Mouse (Mus musculus): Measurements from ENCODE around the gene Aurkaip1. TPM values are rescaled to one million over a fixed set of nuclear protein-coding genes. Genes with fewer than 3 reads are reported as not detected.

The Aurkaip1 gene
- total and polyA plus RNA-seq, 3 experiments = 155 to 276 (median 164) TPM

DNA sequence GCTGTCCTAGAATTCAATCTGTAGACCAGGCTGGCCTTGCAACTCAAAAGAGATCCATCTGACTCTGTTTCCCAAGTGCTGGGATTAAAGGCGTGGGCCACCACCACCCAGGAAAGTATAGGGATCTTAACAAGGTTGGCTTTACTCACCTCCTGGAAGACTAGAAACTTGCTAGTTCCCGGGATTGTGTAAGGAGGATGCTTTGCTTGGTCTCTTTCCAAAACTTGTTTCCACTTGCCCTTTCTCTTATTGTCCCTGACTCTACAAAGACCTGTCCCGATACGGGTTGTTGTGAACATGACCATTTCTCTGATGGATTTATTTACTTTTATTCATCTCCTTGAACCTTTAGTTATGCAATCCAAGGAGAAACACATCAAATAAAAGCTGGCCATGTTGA is 1.2 kb upstream of the Aurkaip1 start:
- no peak for DNase-seq

DNA sequence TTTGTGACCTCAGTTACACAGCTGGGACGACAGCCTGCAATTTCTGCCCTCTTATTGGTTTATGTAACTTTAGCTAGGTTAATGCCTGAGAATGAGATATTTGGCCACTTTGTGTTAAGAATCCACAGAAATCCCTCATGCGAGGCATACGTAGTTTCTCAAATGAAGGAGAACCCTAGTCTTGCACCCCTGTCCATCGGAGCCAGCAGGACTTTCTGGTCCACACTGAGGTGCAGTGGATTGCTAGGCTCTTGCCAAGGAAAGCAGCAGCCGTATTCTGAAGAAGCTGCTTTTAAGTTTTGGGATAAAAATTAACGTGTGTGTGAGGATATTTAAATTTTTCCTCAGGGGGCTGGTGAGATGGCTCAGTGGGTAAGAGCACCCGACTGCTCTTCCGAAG is 476 bp upstream of the Aurkaip1 start:
- no peak for DNase-seq

DNA sequence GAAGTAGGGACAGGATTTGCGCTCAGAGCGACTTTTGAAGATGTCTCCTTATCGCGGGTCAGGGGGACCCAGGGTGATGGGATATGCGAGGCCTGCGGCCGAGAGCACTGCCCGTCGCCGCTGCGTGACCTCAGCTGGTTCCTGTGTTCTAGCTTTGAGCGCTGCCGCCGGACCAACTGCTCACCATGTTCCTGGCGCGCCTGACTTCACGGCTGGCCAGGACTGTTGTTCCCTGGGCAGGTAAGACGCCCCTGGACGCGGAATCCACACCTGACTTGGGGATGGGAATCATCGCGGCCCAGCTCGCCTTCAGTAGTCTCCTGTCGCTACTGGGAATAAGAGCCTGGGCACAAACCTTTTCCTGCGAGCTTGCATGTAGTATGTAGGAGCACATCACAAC is 759 bp downstream of the Aurkaip1 start:
- DNase-seq = no peak

DNA sequence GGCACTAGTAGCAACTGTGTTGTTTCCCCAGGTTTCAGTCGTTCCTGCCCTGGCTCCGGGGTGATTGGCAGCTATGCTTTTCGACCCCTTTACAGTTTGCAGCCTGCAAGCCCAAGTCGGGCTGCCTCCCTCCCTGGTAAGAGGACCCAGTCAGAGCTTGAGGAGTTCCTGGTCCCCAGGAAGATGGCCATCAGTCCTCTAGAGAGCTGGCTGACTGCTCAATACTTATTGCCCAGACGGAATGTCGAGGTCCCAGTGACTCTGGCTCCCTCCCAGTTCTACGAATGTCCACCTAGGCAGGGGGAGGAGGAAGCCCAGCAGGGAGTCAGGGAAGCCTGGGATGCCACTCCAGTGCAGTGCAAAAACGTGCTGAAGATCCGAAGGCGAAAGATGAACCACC is 1.2 kb downstream of the Aurkaip1 start:
- no peak for DNase-seq

DNA sequence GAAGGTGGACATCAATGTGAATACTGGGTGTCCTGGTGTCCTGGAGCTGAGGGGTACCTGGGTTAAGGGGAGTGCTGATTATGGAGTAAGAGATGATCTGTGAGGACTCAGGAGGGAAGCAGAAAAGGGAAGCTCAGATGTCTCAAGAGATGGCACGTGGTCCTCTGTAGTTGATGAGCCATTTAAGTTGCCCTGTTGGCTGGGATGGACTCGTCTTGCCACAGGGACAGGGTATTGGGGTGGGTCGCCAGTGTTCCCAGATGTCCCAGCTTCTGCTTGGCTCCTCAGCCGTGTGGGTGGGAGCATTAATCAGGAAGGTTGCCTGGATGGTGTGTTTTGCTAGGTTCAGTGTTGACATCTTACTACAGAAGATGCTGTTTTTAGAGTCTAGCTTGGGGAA is 2.2 kb downstream of the Aurkaip1 start:
- no peak for DNase-seq

DNA sequence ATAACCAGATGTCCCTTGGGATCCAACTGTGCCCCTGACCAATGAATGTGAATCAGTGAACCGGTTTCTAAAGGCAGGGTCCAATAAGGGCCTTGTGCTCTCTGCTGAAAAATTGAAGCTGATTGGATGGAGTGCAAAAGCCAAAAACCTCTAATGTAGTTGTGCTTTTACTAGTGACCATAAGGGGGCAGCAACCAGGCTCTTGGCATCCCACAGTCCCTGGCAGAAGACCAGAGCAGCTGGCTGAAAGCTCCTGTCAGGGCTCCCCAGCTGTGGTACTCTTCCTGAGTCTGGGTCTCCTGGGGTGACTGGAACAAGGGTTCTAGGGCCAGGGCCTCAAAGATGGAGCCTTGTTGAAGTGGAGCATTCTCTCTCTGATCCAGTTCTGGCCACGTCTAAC is 2.8 kb downstream of the Aurkaip1 start:
- DNase-seq = peak; percentile 87

DNA sequence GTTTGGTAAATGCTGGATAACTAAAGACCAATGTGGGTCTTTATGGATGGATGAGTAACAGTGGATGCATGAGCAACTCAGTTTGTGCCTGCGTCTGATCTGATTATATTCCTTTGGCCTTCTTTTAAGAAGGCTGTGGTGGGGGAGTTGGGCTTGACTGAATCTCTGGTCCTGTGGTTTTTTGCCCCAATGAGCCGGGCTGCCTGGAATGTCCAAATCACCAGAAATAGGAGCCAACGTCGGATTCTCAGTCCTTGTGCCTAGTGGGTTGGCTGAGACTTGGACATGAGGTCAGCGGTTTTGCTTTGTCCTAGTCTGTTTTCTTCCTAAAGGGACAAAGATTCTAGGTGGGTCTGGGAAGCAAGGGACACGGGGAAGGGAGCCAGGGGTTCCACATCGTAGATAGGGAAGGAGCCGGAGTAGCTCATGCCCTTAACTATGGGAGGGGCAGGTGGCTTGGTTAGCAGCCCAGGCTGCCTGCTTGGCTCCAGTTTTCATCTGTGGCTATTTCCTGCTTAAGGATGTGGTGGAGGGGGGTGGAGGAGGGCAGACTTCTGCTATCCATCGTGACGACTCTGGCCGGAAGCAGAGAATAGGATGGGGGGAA is 6.4 kb downstream of the Aurkaip1 start:
- no peak for DNase-seq

DNA sequence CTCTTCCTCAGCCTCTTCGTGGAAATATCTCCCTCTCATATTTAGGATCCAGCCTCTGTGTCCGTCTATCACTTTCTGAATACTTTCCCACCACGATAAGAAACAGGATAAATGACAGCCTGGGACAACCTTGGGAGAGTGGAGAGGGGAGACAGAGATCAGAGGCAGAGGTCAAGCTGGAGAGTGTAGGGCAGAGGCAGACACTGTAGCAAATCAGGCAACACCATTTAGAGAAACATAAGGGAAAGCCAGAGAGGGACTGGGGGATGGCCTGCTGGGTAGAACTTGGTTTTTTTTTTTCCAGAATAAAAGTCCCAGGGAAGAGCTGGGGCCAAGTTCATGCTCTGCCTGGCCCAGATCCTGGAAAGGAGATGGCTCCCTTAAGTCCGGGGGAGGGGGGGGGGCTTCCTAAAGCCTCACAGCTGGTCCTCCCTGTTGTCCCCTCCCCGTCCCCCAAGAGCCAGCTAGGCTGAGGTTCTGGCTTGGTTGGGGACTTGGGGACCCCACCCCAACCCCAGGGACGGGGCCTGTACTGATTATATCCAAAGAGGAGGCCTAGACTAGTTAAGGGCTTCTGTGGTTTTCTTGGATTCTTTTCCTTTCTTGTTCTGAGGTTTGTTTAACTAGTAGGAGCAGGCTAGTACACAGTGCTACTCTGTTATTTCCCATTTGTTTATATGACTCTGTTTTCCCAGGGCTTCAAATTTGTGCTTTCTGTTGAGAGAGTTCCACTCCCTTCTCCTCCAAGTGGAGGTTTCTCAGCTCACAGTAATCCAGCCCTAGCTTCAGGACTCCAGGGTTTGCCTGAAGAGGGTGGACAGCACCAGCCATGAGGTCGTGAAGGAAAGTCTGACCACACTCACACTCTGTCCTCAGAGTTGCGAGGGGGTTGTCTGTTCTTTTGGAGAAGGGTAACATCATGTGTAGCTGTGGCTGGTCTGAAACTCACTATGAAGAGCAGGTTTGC is 7.4 kb downstream of the Aurkaip1 start:
- DNase-seq = no peak

DNA sequence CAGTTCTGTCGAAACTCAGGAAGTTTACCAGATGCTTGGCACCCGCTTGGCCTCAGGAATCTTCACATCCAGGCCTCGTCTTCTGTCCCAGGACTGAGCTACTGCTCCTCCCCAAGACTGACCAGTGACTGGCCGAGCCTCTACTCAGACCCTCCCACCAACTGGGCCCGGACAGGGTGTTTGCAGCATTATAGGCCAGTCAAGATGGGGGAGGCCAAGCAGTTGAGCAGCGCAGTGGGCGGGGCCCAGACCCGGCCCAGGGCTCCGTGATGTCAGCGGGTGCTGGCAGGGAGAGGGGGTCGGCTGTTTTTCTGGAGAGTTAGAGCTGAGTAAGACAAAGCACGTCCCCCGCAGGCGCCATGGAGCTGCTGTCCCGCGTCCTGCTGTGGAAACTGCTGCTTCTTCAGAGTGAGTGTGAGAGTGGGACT is 8.4 kb downstream of the Aurkaip1 start, which contains the start of gene Mxra8:
Mxra8 (plus strand) TSS at position 198 of the 428 bp plus-strand sequence.
- DNase-seq = peak; percentile 88

DNA sequence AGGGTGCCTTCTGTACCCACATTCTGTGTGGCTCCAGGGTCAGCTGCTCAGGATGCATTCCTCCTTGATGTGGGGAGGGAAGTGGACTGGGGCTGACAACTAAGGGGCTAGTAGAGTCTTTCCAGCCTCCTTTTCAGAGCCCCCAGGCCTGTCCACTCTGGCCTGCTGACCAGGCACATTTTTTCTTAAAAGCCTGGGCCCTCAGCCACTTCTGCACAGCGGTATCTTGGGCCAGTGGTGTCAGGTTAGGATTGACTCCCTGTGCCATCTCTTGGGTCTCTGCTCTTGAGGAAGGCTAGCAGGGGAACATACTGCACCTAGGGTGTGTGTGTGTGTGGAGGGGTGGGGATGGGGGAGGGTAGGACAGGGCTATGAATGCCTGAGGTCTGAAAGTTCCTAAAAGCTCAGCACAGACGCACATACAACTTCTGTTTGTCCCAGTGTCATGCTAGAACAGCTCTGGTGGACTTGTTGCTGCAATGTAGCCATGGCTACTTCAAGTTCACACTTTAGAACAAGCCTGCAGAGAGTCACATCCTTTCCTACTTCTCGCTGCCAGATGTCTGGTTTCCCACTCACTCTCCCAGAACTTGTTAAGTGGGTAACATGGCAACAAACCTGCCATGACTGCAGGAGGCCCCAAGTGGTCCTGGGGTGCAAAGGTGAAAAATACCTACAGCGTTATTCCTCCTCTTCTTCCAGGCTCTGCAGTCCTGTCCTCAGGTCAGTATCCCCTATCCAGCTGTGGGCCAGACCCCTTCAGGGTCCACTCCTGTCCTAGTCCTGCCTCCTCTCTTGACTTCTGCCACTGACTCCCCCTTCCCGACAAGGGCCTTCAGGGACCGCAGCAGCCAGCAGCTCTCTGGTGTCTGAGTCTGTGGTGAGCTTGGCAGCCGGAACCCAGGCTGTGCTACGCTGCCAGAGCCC is 9.3 kb downstream of the Aurkaip1 start:
- no peak for DNase-seq

DNA sequence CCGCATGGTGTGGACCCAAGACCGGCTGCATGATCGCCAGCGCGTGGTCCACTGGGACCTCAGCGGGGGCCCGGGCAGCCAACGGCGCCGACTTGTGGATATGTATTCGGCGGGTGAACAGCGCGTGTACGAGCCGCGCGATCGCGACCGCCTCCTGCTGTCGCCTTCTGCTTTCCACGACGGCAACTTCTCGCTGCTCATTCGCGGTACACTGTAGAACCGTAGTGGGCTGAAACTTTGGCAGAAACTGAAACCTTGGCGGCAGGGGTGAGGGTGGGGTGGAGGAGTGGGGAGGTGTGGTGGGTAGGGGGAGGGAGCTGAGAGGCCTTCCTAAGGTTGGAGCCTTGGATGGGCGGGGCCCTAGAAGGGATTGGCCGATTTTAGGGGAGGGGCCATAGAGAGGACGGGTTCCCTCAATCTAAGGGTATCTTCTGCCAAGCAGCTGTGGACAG is 10.0 kb downstream of the Aurkaip1 start:
- DNase-seq = peak; percentile 86

DNA sequence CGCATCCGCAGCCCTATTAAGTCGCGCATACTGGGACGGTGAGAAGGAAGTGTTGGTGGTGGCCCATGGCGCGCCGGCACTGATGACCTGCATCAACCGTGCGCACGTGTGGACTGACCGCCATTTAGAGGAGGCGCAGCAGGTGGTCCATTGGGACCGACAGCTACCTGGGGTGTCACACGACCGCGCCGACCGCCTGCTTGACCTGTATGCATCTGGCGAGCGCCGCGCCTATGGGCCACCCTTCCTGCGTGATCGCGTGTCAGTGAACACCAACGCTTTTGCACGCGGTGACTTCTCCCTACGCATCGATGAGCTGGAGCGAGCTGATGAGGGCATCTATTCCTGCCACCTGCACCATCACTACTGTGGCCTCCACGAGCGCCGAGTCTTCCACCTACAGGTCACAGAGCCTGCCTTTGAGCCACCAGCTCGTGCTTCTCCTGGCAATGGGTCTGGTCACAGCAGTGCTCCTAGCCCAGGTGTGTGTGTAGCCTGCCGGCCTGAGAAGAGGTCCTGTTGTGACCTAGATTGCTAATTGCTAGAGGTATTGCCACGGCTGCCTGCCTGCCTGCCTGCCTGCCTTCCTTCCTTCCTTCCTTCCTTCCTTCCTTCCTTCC is 10.7 kb downstream of the Aurkaip1 start:
- DNase-seq = no peak

DNA sequence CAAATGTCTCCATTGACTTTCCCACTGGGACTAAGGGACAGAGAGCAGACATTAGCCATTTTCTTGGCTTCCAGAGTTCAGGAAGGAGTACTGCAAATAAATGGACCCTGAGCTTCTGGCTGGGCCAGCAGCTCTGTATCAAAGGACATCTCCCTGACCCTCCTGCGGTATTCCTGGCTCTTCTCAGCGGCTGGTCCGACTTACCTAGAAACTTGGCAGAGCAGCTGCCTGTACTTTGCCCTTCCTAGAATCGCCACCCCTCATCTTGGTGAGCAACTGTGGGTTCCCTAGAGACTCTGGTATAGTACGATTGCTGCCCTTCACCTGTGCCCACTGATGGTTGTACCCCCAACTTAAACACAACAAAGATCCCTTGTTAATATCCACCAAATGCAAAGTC is 12.2 kb downstream of the Aurkaip1 start:
- no peak for DNase-seq

DNA sequence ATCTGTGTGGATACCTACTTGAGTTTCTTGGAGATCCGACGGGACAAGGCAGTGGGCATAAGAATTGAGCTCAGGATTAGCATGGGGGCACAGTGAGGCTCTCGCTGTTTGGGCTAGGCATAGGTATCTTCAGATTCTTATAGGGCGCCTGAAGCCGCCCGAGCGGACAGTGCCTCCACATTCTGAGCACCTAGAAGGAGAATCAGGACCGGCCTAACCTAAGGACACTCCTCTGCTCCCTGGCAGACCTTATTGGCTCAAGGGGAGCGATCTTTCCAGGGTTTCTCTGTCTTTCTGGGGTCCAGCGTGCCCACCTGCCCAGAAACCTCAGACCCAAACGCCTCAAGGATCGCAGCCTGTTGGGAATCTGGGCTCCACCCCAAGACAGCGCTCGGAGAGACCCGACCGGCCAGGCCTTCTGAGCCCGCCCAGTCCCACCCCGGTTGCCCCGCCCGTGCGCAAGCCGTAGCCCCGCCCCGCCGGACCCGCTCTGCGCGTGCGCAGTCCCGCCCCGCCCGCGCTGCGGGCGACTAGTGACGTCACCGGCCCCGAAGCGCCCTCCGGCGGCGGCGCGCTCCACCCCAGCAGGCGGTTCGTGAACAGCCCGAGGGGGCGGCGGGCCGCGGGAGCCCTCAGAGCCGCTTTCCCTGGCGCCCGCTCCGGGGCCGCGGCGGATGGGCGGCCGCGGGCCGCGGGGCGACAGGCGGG is 16.0 kb downstream of the Aurkaip1 start, which contains the start of gene Dvl1:
Dvl1 (plus strand) TSS at position 532 of the 708 bp plus-strand sequence.
- DNase-seq = peak; percentile 98

DNA sequence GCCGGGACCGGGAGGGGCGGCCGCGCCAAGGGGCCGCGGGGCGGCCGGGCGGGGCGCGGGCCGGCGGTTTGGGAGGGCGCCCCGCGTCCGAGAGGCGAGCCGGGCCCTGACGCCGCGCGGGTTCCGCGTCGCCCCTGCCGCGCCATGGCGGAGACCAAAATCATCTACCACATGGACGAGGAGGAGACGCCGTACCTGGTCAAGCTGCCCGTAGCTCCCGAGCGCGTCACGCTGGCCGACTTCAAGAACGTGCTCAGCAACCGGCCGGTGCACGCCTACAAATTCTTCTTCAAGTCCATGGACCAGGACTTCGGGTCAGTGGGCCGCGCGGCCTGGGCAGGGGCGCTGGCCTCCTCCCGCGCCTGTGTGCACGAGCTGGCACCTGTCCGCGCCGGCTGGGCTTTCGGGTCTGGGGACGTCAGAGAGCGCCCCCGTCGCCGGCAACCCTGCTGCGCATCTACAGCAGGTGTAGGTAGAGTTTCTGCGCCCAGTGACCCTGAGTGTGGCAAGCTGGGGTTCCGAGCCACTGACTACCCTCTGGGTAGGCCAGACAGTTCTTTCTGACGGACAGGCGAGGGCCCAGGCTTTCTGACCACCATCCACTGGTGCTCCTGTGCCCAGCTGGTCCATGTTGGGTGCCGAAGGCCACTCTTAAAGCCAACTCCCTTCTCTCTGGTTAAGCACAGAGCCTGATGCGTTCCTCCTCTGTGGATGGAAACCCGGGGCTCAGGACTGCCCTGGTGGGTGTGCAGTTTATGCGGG is 16.7 kb downstream of the Aurkaip1 start:
- peak; percentile 54 for DNase-seq

DNA sequence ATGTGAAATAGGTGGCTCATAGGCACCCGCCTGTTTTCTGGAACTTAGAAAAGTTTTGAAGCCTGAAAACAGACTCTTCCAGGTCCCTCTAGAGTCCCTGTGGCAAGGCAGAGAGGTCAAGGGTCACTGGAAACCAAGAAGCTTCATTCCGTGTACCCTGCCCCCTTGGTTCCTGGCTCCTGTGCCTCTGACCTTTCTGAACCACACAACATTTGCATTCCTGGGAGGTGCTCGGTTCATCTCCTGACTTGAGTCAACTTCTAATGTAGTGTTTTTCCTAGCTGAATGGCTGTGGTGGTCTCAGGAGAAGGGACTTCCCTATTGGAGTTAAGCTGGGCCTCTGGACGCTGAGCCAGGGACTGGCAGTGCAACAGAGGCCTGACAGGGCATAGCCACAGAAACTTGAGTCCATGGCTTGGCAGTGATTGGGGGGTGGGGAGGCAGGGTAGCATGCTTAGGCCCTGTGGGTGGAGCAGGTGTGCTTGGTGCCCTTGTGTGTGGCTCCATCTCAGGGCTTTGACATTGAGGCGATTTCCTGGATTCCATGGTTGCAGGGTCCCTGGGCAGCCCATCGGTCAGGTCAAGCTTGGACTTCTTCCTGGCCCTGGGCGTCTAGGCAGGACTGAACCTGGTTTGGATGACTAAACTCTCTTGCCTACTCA is 17.5 kb downstream of the Aurkaip1 start:
- DNase-seq = no peak

DNA sequence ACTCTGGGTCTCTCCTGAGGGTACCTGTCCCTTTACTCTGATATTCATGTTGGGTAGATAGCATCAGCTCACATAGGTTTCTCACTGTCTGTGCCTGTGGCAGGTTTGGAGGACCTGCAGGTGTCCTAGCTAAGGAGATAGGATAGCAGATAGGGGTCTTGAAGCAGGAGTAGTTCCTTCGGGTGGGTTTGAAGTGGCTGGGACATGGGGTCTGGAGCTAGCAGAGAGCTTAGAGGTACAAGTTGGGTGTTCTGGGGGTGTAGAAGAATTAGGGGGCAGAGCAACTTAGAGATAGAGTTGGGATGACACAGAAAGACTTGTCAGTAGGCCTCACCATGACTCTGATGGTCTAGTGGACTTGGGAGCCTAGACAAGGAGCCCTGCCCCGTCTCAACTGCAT is 18.3 kb downstream of the Aurkaip1 start:
- DNase-seq = no peak

DNA sequence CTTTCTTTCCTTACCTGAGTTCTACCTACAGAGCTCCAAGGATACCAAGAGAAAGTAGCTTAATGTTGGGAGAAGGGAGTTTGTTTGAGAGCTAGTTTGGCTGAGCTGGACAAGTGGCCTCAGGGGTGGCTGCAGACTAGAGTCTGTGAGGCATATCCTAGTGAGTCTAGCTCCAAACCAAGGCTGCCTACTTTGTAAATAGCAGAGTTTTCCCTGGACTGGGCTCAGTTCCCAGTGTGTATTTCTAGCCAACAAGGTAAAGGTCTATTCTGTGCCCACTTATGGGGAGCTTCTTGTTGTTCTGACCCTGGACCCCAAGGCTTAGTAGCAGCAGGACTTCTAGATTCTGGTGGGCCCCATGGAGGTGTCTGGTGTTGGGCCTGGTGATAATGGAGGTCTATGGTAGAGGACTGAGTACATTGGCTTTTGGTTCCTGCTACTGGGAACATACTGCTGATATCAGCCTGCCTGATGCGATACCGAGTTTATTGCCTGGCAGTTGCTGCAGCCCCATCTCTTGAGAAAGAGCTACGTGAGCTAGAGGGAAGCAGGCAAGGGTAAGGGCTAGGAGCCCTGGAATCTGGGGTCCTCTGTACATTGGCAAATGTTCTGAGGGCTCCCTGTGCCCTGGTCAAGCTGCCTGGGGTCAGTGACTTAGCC is 18.9 kb downstream of the Aurkaip1 start:
- no peak for DNase-seq

DNA sequence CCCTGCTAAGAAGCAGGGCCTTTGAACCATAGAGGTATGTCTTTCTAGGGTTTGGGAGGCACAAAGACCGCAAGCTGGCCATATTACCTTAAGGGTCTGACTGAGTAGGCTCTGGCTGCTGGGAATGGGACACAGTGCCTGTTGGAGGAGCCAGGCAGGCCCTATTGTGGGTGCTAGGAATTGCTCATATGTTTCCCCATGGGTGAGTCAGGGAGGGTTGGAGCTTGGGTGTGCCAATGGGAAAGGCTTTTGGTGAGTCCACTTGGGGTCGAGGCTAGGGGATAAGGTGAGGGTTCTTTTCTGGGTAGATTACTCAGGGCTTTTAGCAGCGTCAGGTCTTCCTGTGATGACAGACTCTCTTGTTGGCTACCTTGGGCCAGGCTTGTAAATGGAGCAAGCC is 20.3 kb downstream of the Aurkaip1 start:
- peak; percentile 77 for DNase-seq

Measured in adrenal gland, adult 2 months (tissue).